Mouse (Mus musculus) brain, adult 10 weeks (tissue): Measurements from ENCODE around the gene Bend4. TPM values are rescaled to one million over a fixed set of nuclear protein-coding genes. Genes with fewer than 3 reads are reported as not detected.

Experiments
- polyA plus RNA-seq: library from polyadenylated mRNA; stranded (reverse); fragments of 350-450 nt; fragmentation: Illumina TruSeq; extraction: RNeasy Lipid Tissue Mini Kit (QIAGEN cat#74804); gene quantifications from one replicate; pipeline ENCODE4 v1.2.3, GENCODE M21; 2015; ENCODE audit warnings: low read depth, low replicate concordance

Bend4 gene
- polyA plus RNA-seq, result 2.9 TPM

DNA sequence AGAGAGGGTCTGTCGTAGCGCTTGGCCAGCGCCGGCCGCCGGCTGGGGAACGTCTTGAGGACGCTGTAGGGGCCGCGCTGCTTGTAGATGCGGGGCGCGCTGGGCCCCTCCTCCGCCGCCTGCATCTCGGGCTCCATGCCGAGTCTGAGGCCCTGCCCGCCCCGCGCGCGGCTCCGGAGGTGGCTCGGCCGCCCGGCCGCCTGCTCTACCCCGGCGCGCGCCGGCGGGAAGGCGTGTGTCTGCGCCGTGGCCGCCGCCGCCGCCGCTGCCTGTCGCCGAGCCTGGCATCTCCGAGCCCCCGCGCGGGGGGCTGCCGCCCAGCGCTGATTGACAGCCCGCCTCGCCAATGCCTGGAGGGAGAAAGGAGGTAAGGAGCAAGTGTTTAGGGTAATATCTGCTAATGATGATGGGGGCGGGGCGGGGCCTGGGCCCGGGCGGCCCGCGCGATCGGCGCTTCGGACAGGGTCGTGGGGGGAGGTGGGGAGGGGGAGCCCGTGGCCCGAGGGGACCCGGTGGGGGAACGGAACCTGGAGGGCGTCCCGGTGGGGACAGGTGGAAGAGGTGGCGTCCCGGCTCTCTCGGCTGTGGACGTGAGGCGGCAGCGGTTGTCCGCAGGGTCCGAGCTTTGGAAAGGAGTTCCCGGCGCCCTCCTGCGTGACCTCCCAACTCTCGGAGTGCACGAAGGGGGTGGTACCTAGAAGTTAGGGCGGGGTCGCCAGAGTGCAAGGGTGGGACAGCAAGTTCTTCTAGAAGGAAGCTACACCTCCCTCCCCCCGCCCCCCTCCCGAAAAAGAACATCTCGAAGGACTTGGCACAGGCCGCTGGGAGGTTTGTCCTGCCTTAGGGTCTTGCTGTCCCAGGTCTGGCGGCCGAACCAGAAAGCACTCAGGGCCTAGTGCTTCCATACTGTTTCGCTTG is at the start of gene Bend4:
Bend4 (minus strand) TSS at position 868 of the 918 bp plus-strand sequence.

Other genes starting within 250 kb of the Bend4 start
- 79.5 TPM for gene Tmem33, start 167.7 kb downstream of the Bend4 start, polyA plus RNA-seq
- gene Slc30a9, start 121.4 kb downstream of the Bend4 start, polyA plus RNA-seq, result 164 TPM
- gene Shisa3, start 179.6 kb upstream of the Bend4 start, polyA plus RNA-seq, result 0.71 TPM